Mouse (Mus musculus) duodenum, adult 2 months (tissue): ENCODE measurements around the gene Vmn1r67. TPM values are rescaled to one million over a fixed set of nuclear protein-coding genes. Genes with fewer than 3 reads are reported as not detected.

Experiments
- polyA plus RNA-seq: library from polyadenylated mRNA; depleted of rRNA; stranded (reverse); fragments of >200 nt; gene quantifications from 2 replicates; pipeline ENCODE4 v1.2.3, GENCODE M21; 2012; ENCODE audit warnings: low replicate concordance; rRNA removed

Gene Vmn1r67
- not detected in 2 replicates for polyA plus RNA-seq

GRCm38 (mm10) chr7:10443031-10443430, at the start of gene Vmn1r67:
Gene Vmn1r67 (plus strand): TSS chr7:10443331.

GRCm38 (mm10) chr7:10494786-10495521, 51.8 kb downstream of the Vmn1r67 start, which contains the start of gene Zik1:
Gene Zik1 (minus strand): TSS chr7:10495394.

Other genes starting within 250 kb of the Vmn1r67 start
- gene Vmn1r66, start 165.3 kb upstream of the Vmn1r67 start, polyA plus RNA-seq, result not detected in 2 replicates
- 0.05 TPM in 1 of 2 replicates, not detected in the other for gene Zik1, start 52.1 kb downstream of the Vmn1r67 start, polyA plus RNA-seq
- gene Vmn1r68, start 115.2 kb downstream of the Vmn1r67 start, polyA plus RNA-seq, result not detected in 2 replicates
- gene Vmn1r69, start 170.3 kb downstream of the Vmn1r67 start, polyA plus RNA-seq, result not detected in 2 replicates
- not detected in 2 replicates for gene Vmn1r70, start 188.2 kb downstream of the Vmn1r67 start, polyA plus RNA-seq
- gene Nlrp4b, start 244.5 kb downstream of the Vmn1r67 start, polyA plus RNA-seq, result not detected in 2 replicates